Mouse (Mus musculus): ENCODE data around the gene Arrdc2. TPM values are rescaled to one million over a fixed set of nuclear protein-coding genes. Genes with fewer than 3 reads are reported as not detected.

The Arrdc2 gene
- total and polyA plus RNA-seq, 3 experiments, result 13.1 to 22.5 TPM; not detected in 1

DNA sequence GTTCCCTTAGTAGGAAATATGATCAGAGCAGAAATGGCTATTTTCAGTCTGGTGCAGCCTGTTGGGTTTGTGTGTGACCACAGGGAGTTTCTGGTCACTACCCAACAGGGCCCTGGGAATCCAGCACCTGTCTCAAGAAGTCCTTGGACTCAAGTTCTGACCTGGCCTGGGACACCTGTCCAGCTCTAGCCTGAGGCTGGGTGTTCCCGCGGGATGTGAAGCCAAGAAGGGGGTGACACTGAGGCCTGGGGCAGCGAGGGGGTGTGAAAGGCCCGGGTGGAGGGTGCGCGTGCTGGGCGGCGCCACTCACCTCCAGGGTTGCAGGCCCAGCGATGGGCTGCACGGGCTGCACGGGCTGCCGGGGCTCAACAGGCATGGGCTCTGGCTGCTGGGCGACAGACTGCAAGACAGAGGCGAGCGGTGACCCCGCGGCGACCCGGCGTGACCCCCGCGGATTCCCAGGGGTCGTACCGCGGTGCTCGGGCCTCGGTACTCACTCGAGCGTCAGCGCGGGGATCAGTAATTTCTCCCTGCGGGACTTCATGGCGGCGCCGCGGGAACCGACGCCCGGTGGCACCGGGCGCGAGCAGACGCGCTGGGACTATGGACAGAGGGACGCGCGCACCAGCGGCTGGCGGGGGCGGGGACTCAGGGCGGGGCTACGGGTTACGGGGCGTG lies 43.0 kb downstream of the Arrdc2 start:
- H3K9me3 ChIP-seq (replicated peaks; ENCODE audit: insufficient read depth, low read length), result no peaks in the 10 kb centered on the region
- TF ChIP-seq RCOR1 (IDR thresholded peaks at IDR 0.05; ENCODE audit: low read depth, low read length) (no peak), RAD21 (IDR thresholded peaks at IDR 0.05; ENCODE audit: low read depth, low read length) (no peak), POLR2AphosphoS5 (IDR thresholded peaks at IDR 0.05; ENCODE audit: borderline replicate concordance, low read depth, low read length) (no peak), POLR2A (IDR thresholded peaks at IDR 0.05; ENCODE audit: control insufficient read depth in 1 of 2, insufficient read depth in 1 of 2, low read depth in 1 of 2, low read length in 2 of 2, poor library complexity in 1 of 2) (no peak), ZKSCAN1 (IDR thresholded peaks at IDR 0.05; ENCODE audit: low read depth, low read length) (no peak), TCF12 (IDR thresholded peaks at IDR 0.05; ENCODE audit: low read depth, low read length) (no peak), MAFK (IDR thresholded peaks at IDR 0.05; ENCODE audit: borderline replicate concordance, low read depth, low read length) (no peak), ETS1 (IDR thresholded peaks at IDR 0.05; ENCODE audit: low read depth, low read length) (no peak), SIN3A (IDR thresholded peaks at IDR 0.05; ENCODE audit: low read length) (no peak), POLR2AphosphoS2 (IDR thresholded peaks at IDR 0.05; ENCODE audit: low read length) (no peak), TAL1 (IDR thresholded peaks at IDR 0.05; ENCODE audit: low read length) (no peak), SMC3 (IDR thresholded peaks at IDR 0.05; ENCODE audit: low read depth, low read length) (no peak), CTCF (IDR thresholded peaks at IDR 0.05 in 2 of 3, conservative IDR thresholded peaks at IDR 0.05 in 1 of 3; ENCODE audit: control insufficient read depth in 1 of 3, insufficient read depth in 1 of 3, low read depth in 2 of 3, low read length in 3 of 3, poor library complexity in 1 of 3, severe bottlenecking in 1 of 3) (no peak), USF1 (IDR thresholded peaks at IDR 0.05; ENCODE audit: low read depth, low read length) (no peak), MAX (IDR thresholded peaks at IDR 0.05; ENCODE audit: low read length) (no peak)
- peak overlapping the region; percentile 68 for H3K9ac ChIP-seq (ENCODE audit: control insufficient read depth, low read depth, low read length, poor library complexity, severe bottlenecking)
- peaks cover 0 to 12% of the 10 kb centered on the region in 2 experiments; a peak in 2 of 4 replicates for H3K4me1 ChIP-seq (ENCODE audit: control insufficient read depth in 1 of 2, insufficient read depth in 2 of 2, low read length in 2 of 2)
- DNase-seq (ENCODE audit: low read depth, low spot score), result no peak
- no peak overlapping the region for H3K27ac ChIP-seq (ENCODE audit: control insufficient read depth, low read depth, low read length)
- no peaks in the 10 kb centered on the region for H3K27me3 ChIP-seq (ENCODE audit: control insufficient read depth in 1 of 2, insufficient read depth in 2 of 2, low read length in 2 of 2)
- H3K36me3 ChIP-seq (ENCODE audit: control insufficient read depth in 1 of 2, insufficient read depth in 2 of 2, low read length in 2 of 2), result no peaks in the 10 kb centered on the region; a peak in 1 of 4 replicates
- H3K79me2 ChIP-seq (ENCODE audit: control insufficient read depth, insufficient read depth, low read length, poor library complexity), result peaks cover 7% of the 10 kb centered on the region
- H3K4me3 ChIP-seq (ENCODE audit: control insufficient read depth in 1 of 2, insufficient read depth in 1 of 2, low read depth in 2 of 2, low read length in 2 of 2), result peak overlapping the region; percentile 56

DNA sequence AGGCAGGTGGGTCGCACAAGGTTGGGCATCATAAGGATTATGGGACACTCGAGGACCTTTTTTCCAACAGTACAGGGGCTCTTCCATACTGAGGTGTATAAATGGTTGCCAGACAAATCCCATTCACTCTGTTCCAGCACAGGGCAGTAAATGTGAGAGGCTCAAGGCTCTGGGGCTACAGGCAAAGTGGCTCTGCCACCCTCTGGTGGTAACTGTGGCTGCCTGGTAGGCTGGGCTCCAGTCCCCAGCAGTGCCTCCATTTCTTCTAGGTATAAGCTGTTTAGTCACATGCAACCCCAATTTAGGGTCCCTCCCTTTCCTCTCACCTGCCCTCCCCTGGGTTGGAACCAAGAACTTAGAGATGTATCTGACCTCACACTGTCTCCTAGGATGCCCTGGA lies 44.1 kb downstream of the Arrdc2 start:
- no peak for TF ChIP-seq MYC (IDR thresholded peaks at IDR 0.05; ENCODE audit: low read depth, low read length)
- TF ChIP-seq NELFE (IDR thresholded peaks at IDR 0.05; ENCODE audit: low read depth, low read length), result no peak
- no peak for TF ChIP-seq TBP (IDR thresholded peaks at IDR 0.05; ENCODE audit: low read depth, low read length)
- no peak for TF ChIP-seq POLR2AphosphoS5 (IDR thresholded peaks at IDR 0.05; ENCODE audit: borderline replicate concordance, low read depth, low read length)
- TF ChIP-seq MAX (IDR thresholded peaks at IDR 0.05; ENCODE audit: low read length), result no peak
- TF ChIP-seq NRF1 (IDR thresholded peaks at IDR 0.05; ENCODE audit: insufficient read depth, low read depth, low read length, poor library complexity, severe bottlenecking), result no peak
- no peak for TF ChIP-seq SMC3 (IDR thresholded peaks at IDR 0.05; ENCODE audit: low read depth, low read length)
- TF ChIP-seq ZMIZ1 (IDR thresholded peaks at IDR 0.05; ENCODE audit: low read depth, low read length), result no peak
- no peak for TF ChIP-seq ZC3H11A (IDR thresholded peaks at IDR 0.05; ENCODE audit: low read depth, low read length)
- no peak for TF ChIP-seq ZNF384 (IDR thresholded peaks at IDR 0.05; ENCODE audit: low read depth, low read length)
- no peak for TF ChIP-seq ZKSCAN1 (IDR thresholded peaks at IDR 0.05; ENCODE audit: low read depth, low read length)
- H3K4me1 ChIP-seq (ENCODE audit: control insufficient read depth in 1 of 2, insufficient read depth in 2 of 2, low read length in 2 of 2), result peaks cover 0 to 16% of the 10 kb centered on the region in 2 experiments; a peak in 3 of 4 replicates
- no peaks in the 10 kb centered on the region for H3K9me3 ChIP-seq (replicated peaks; ENCODE audit: insufficient read depth, low read length)
- no peak overlapping the region for H3K4me3 ChIP-seq (ENCODE audit: control insufficient read depth in 1 of 2, insufficient read depth in 1 of 2, low read depth in 2 of 2, low read length in 2 of 2)
- H3K27me3 ChIP-seq (ENCODE audit: control insufficient read depth in 1 of 2, insufficient read depth in 2 of 2, low read length in 2 of 2), result no peaks in the 10 kb centered on the region
- H3K79me2 ChIP-seq (ENCODE audit: control insufficient read depth, insufficient read depth, low read length, poor library complexity), result peaks cover 17% of the 10 kb centered on the region
- H3K9ac ChIP-seq (ENCODE audit: control insufficient read depth, low read depth, low read length, poor library complexity, severe bottlenecking), result no peak overlapping the region
- H3K36me3 ChIP-seq (ENCODE audit: control insufficient read depth in 1 of 2, insufficient read depth in 2 of 2, low read length in 2 of 2), result no peaks in the 10 kb centered on the region; a peak in 1 of 4 replicates
- DNase-seq (ENCODE audit: low read depth, low spot score), result no peak
- H3K27ac ChIP-seq (ENCODE audit: control insufficient read depth, low read depth, low read length), result no peak overlapping the region

All from MEL (cell line).